Mouse (Mus musculus): Measurements from ENCODE around the gene Spats2.

DNA sequence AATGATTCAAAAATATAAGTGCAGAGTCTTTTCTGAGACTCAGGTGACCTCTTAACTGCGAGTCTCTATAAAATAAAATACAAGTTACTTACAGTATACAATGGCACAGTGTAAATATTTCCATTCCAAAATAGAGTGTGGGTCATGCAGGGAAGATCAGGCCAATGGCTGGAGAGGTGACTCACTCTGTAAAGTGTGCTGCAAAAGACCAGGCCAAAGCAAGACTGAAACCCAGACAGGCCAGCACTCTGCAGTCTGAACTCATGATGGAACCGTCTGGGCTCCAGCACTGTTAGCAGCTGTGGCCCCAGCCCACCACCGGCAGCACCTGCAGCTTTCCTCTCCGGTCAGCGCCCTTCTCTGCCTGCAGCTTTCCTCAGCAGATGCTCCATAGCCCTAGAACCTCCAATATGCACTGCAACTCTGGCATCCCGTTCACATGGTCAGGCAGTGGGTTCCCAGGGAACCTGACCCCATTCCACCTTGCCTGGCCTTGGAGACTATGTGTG, 129.6 kb downstream of the Spats2 start:
- TF ChIP-seq CTCF (IDR thresholded peaks at IDR 0.05; ENCODE audit: insufficient read depth, low read length) (no peak), POLR2A (IDR thresholded peaks at IDR 0.05; ENCODE audit: borderline replicate concordance, extremely low read depth, low read depth, low read length) (no peak)

All from lung, adult 2 months (tissue).